Mouse (Mus musculus) mouse embryonic stem cell (cell line): Measurements from ENCODE around the gene Gnpat.
"Not testable (repeated sequence)": the region's sequence is repeated elsewhere in the genome, so short reads cannot be mapped to it uniquely, and the experiment has no call there.

ENCODE experiments used
- in situ Hi-C, 2 experiments: fragments of 300-500 bp; cut with MboI; formaldehyde crosslinking; loops; 1 replicate in 1 of 2; 3 replicates in 1 of 2; pipeline ENCODE4 v1.14.3; 2019 to 2020; ENCODE audit warnings: low sequenced_read_pairs in 2 of 2, low pct_unique_long_range_greater_than_20kb in 1 of 2, mixed read lengths in 1 of 2; ENCODE audit not compliant: unreplicated experiment in 1 of 2

The Gnpat gene

GRCm38 (mm10) chr8:124839371-124839770 lies 23.5 kb upstream of the Gnpat start:
- in situ Hi-C loops, result no loop called here

DNA sequence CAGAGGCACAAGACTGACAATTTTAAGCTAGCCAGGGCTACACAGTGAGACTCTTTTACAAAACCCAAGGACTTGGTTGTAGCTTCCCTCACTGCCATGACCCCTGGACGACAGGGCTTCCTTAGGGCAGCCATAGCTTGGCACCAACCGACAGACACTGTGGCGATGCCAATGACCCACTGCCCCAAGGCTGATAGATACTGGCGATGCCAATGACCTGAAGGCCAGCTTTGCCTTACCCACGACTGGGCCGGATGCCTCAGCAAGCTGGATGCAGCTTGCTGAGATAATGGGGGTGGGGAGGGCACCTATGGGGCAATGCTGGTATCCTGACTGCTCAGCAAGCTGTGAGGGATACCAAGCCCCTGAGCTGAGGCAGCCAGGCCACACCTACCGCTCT lies 21.9 kb upstream of the Gnpat start:
- in situ Hi-C loops, result no loop called here

DNA sequence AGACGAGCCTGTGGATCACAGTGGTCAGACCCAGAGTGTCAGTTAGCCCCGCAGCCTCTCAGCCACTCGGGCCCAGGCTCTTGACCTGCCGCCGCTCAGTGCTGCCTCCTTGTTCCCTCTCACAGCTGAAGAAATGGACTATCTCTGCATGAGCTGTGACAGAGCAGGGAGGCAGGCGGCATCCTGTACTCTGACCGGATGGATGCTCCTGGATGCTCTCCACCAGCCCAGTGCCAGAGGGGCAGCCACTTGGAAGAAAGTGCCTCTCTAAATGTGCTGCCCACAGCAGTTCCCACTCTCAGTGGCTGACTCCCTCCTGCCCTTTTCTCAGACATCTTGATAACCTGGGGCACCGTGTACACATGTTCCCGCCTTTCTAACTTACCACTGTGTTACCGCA lies 21.1 kb upstream of the Gnpat start:
- in situ Hi-C loops, result no loop called here

- in situ Hi-C loops, result not testable (repeated sequence)
Measured at GRCm38 (mm10) chr8:124842929-124843328, 19.9 kb upstream of the Gnpat start.

GRCm38 (mm10) chr8:124845131-124845530 lies 17.7 kb upstream of the Gnpat start:
- in situ Hi-C loops, result no loop called here

DNA sequence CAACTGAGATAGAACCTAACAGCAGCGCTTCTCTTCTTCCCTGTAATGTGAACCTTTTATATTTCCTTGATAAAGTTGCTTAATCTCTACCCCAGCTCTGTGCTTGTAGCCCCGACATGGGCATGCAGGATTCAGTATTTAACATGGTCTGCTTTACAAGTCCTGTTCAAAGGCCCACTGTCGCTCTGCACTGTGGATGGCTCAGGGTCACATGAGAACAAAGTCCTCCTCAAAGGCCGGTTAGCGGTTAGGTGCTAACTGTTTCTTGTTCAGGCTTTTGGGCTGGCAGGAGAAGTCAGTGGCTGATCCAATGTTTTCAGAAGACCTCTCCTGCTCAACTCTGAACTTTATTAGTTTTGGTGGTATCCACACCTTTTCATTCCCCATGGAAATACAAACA lies 17.3 kb upstream of the Gnpat start:
- in situ Hi-C loops, result no loop called here

GRCm38 (mm10) chr8:124853511-124853910 lies 9.3 kb upstream of the Gnpat start:
- in situ Hi-C loops, result no loop called here

DNA sequence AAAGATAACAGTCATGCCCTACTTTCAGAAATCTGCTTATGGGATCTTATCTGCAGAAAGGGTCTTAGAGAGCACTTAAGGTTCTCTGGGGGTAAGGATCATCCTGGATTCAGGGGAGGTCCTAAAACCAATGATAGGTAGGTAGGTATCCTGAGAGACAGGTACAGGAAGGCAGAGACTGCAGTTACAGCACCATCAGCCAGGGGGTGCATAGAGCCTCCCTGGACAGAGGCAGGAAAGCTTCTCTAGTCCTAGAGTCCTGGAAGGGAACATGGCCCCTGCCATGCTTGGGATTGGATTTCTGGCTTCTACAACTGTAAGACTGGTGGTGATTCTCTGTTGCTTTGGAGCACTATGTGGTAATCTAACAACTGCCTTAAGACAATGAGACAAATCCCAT lies 3.4 kb upstream of the Gnpat start:
- in situ Hi-C loops, result no loop called here

GRCm38 (mm10) chr8:124860188-124860587 lies 2.6 kb upstream of the Gnpat start:
- in situ Hi-C loops, result no loop called here

GRCm38 (mm10) chr8:124863163-124863677 lies 387 bp downstream of the Gnpat start:
- in situ Hi-C loops, result no loop called here

- in situ Hi-C loops, result no loop called here
Measured at GRCm38 (mm10) chr8:124863729-124864128, 896 bp downstream of the Gnpat start.

- in situ Hi-C loops, result no loop called here
Measured at GRCm38 (mm10) chr8:124866669-124867068, 3.8 kb downstream of the Gnpat start.

- in situ Hi-C loops, result no loop called here
Measured at GRCm38 (mm10) chr8:124867126-124867525, 4.3 kb downstream of the Gnpat start.

DNA sequence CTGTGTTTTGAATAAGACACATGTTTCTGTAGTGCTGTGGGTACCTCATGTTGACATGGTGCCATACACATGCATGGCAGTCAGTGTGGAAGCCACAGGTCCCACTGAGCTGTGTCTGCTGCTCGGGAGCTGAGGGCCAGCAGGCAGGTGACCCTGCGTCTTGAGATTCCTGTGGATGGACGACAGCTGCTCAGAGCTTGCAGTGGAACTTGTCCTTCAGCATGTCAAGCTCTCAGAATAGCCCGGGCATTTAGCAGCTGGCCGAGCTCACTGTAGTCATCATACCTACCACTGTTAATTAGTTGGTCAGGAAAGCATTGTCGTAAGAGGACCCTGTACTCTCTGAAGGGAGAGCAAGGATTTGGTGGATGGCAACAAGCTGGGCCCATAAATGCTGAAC lies 6.9 kb downstream of the Gnpat start:
- in situ Hi-C loops, result no loop called here

GRCm38 (mm10) chr8:124871474-124871873 lies 8.6 kb downstream of the Gnpat start:
- in situ Hi-C loops, result no loop called here

- in situ Hi-C loops, result no loop called here
Measured at GRCm38 (mm10) chr8:124872081-124872480, 9.2 kb downstream of the Gnpat start.

GRCm38 (mm10) chr8:124872690-124873089 lies 9.9 kb downstream of the Gnpat start:
- in situ Hi-C loops, result no loop called here

- in situ Hi-C loops, result no loop called here
Measured at GRCm38 (mm10) chr8:124878141-124878540, 15.3 kb downstream of the Gnpat start.

DNA sequence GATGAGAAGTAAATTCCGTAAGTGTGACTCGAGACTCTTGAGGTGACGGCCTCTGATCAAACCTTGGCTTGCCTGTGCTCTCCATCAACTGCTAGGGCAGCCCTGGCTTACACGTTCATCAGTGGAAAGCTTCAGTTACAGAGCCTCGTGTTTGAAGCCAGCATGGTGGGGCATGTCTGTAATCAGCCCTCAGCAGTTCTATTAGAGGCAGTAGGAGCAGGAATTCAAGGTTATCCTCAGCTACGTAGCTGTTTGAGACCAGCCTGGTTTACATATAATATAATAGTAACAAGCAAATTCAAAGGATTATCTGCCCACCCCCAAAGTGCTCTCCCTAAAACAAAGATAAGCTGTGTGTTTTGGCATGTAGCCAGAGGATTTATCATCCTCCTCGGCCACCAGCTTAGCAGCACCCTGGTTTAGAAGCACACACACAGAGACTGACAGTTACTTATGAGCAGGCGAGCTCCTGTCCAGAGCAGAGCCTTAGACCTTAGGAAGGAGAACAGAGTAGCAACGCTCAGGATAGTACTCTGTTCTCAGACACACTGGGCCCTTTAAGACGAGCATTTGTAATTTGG lies 16.2 kb downstream of the Gnpat start:
- in situ Hi-C loops, result no loop called here

DNA sequence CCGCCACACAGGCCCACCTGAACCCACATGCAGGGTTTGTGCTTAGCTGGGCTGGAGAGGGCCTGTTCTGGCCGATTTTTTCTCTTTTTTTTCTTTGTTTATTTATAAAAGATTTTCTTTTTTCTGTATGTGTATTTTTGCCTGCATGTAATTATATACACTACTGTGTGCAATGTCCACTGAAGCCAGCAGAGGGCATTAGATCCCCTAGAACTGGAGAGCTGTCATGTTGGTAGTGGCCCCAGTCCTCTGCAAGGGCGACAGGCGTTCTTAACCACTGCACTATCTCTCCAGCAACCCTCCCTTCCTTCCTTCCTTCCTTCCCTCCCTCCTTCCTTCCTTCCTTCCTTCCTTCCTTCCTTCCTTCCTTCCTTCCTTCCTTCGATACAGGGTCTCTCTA lies 25.6 kb downstream of the Gnpat start:
- in situ Hi-C loops, result no loop called here

GRCm38 (mm10) chr8:124892596-124892995 lies 29.8 kb downstream of the Gnpat start:
- in situ Hi-C loops, result no loop called here
